Mouse (Mus musculus) heart, adult 8-10 months (tissue): ENCODE data around the gene Cdk10. TPM values are rescaled to one million over a fixed set of nuclear protein-coding genes. Genes with fewer than 3 reads are reported as not detected.
"Not testable (repeated sequence)": the region's sequence is repeated elsewhere in the genome, so short reads cannot be mapped to it uniquely, and the experiment has no call there.

Experiments
- DNase-seq: peaks from one replicate; pipeline ENCODE4 v3.0.0; 2022; ENCODE audit warnings: low spot score
- total RNA-seq, 4 experiments: library from RNA; stranded (reverse); gene quantifications; 2 replicates each; pipeline ENCODE4 v1.2.4; 2022

Gene Cdk10
- 10 to 100 TPM; 15.0 to 25.2 (median 20.2) TPM for total RNA-seq

- peak; percentile 96 for DNase-seq
These were observed at the start of gene Cdk10 for GRCm38 (mm10) chr8:123224278-123225266. Cdk10 (plus strand) TSS chr8:123224842.

GRCm38 (mm10) chr8:123181391-123181790 is 43.3 kb upstream of the Cdk10 start:
- peak; percentile 58 for DNase-seq

GRCm38 (mm10) chr8:123185566-123186409 is 38.9 kb upstream of the Cdk10 start, which contains the start of gene Dpep1:
Dpep1 (plus strand) TSS chr8:123186242.
- DNase-seq: peak; percentile 81

- DNase-seq: no peak
These were observed 36.6 kb upstream of the Cdk10 start for GRCm38 (mm10) chr8:123188006-123188405.

- DNase-seq: no peak
These were observed 35.8 kb upstream of the Cdk10 start for GRCm38 (mm10) chr8:123188841-123189240.

DNA sequence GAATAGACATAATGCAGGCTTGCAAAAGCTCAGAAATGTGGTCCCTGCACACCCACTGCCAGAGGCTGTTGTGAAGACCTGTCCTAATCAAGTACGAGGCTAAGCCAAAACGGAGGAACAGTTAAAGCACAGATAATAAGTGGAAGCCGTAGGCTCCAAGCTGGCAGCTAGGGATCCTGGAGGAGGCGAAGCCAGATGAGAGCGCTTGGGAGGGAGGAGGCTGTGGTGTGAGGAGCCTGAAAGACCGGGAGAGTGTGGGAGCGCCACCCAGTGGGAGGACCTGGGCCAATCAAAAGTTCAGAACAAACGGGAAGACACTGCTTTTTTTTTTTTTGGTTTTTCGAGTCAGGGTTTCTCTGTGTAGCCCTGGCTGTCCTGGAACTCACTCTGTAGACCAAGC is 34.0 kb upstream of the Cdk10 start:
- DNase-seq: peak; percentile 68

GRCm38 (mm10) chr8:123191908-123192307 is 32.7 kb upstream of the Cdk10 start:
- DNase-seq: no peak

DNA sequence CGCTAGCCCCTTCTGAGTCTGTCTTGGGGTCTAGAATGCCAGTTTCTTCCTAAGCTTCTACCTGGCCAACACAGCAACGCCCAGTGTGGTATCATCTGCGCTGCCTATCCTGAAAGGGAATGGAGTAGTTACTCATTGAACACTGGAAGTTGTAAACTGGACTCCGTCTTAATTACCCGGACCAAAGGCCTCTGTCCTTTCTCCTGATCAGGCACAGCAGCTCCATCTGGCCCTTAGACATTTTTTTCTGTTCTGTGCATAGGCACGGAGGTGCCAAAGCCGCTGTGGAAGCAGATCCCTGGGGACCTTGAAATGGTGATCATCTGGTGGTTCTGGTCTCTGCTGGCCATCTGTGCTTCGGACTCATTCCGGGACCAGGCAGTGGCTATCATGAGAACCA is 30.9 kb upstream of the Cdk10 start:
- no peak for DNase-seq

DNA sequence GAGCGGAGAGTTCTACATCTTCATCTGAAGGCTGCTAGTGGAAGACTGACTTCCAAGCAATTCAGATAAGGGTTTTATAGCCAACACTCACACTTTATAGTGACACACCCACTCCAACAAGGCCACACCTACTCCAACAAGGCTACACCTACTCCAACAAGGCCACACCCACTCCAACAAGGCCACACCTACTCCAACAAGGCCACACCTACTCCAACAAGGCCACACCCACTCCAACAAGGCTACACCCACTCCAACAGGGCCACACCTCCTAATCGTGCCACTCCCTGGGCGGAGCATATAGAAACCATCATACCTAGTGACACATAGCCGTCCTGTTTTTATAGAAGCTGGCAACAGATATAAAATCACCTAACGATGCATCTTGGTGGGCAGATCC is 27.6 kb upstream of the Cdk10 start:
- DNase-seq: not testable (repeated sequence)

- DNase-seq: no peak
These were observed 24.8 kb upstream of the Cdk10 start for GRCm38 (mm10) chr8:123199864-123200263.

DNA sequence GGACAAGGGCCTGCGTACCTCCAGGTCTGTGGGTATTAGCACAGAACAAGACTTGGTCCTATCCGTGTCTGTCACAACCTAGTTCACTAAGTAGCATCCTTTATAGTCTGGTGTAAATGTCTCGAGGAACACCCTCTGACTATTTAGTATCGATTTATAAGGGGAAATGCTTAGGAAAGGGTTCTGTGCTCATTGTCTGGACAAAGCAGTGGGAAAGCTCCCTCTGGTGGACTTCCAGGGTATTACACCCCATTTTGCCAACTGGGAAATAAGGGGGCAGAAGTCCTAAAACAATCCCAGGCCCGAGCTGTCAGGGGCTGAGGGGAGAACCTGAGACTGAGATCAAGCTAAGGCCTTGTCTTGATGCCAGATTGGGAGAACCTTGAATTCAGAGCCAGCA is 22.4 kb upstream of the Cdk10 start:
- DNase-seq: peak; percentile 72

GRCm38 (mm10) chr8:123203571-123203970 is 21.1 kb upstream of the Cdk10 start:
- no peak for DNase-seq

DNA sequence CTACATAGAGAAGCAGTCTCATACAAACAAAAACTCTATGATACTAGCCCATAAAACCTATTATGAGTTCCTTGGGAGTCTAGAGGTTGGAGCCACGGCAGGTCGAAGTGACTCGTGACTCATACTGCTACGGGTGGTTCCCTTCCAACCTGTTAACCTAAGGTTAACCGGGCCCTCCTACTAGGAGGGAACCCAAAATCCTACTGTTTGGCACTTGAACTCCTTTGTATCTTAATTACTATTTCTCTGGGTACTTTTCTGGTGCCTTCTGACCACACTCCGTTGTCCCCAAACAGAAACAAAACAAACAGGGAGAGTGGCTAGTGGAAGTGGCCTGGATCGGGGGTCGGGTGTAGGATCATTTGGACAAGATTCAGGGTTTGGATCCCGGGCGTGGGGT is 12.8 kb upstream of the Cdk10 start:
- no peak for DNase-seq

DNA sequence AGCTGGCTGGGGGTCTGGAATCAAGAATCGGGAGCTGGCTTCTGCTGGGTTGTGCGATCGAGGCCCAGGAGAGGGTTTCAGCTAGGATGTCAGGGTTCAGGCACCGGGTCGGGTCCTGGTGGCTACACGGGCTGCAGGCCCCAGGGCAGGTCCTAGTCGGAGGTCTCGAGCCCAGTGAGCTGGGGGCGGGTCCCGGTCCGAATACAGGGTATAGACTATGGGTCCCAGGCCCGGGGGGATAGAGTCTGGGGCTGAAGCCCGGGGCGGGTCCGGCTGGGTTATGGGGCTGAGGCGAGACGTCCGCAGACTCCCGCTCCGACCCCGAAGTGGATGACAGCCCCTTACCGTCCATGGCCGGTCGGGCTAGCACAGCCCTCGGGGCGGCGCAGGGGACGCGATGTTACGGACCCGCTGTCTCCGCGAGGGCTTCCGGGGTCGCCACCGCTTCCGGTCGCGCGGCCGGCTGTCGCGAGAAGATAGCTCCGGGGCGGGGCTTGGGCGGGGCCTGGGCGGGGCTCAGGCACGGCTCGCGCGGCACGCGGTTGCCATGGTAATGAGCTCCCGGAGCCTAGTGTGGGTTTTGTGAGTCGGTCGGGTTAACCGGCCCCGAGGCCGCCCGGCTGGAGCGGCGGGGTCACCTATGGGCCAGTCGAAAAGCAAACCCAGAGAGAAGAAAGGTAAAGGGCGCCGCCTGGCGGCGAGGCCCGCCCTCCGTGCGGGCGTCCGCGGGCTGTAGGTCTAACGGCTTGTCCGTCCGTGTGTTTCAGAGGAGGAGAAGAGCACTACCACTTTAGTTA is 12.1 kb upstream of the Cdk10 start, which contains the start of the genes Chmp1a and Spata33:
Gene Chmp1a (minus strand): TSS at position 443 of the 797 bp plus-strand sequence.
Gene Spata33 (plus strand): TSS at position 512 of the 797 bp plus-strand sequence.
- DNase-seq: peak; percentile 79

GRCm38 (mm10) chr8:123213118-123213772 is 11.4 kb upstream of the Cdk10 start:
- DNase-seq: peak; percentile 22

DNA sequence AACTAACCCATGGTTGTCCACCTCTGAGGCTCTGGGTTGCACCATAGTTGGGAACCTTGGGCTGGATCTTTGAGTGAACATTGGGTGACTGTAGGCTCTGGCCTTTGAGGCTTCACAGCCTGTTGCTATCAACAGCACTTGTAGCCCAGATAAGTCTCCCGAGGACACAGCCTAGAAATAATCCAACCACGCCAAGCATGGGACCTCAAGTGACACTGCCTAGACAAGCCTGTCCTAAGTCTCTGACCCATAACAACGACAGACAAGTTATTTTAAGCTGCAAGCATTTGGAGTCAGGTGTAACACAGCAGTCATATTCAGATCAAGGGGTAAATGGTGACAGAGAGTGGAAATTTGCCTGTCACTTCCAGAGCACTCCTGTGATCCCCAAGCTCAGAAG is 9.2 kb upstream of the Cdk10 start:
- peak; percentile 56 for DNase-seq

DNA sequence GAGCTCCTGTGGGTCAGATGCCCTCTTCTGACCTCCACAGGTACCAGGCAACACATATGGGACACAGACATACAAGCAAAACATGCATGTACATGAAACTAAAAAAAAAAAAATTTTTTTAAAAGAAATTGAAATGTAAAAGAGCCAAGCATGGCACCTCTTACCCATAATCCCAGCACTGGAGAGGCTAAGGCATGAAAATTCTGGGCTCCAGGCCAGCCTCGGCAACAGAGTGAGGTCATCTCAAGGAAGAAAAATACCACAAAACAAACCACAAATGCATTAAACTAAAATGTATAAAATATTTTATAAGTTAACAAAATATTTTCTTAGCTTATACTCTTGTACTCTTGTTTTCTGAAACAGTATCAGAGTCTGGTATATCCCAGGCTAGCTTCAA is 3.7 kb upstream of the Cdk10 start:
- no peak for DNase-seq

DNA sequence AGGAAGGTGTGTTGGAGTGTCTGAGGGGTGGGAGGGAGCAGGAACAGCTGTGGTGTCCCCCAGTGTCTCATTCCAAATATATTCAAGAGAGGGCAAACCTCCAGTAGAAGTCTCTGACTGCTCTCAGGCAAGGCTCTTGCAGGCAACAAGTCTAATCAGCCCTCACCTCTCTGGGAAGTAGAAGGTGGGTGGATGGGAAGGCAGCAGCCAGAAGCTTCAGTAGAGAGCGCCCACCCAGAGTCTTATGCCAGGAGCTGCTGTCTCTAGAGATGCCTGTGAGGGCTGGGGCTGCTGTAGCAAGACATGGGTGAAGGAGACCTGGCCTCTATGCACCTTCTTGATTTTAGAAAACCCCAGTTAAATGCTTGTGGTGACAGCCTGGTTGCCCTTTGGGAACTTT is 3.8 kb downstream of the Cdk10 start:
- DNase-seq: no peak

DNA sequence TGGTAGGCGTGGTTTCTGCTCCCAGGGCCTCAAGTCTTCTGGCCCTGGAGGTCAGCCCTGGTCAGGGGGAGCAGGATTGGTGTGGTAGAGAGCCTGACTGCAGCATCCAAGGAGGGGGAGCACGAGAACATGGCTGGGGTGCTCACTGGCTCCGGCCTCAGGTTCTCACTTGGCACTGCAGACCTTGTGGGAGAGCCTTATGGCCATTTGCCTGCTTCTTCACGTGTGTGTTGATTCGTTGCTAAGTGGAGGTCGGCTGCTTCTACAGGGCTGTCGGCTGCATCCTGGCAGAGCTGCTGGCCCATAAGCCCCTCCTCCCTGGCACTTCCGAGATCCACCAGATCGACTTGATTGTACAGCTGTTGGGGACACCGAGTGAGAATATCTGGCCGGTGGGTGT is 5.7 kb downstream of the Cdk10 start:
- not testable (repeated sequence) for DNase-seq

GRCm38 (mm10) chr8:123231742-123232141 is 7.1 kb downstream of the Cdk10 start:
- no peak for DNase-seq

GRCm38 (mm10) chr8:123232553-123232952 is 7.9 kb downstream of the Cdk10 start:
- no peak for DNase-seq
